Mouse (Mus musculus) CD4-positive helper T cell, adult 2 months (primary cell): Measurements from ENCODE around the gene Gm49325.
"Not testable (repeated sequence)": the region's sequence is repeated elsewhere in the genome, so short reads cannot be mapped to it uniquely, and the experiment has no call there.

ENCODE experiments used
- DNase-seq: peaks from one replicate; pipeline ENCODE4 v3.0.0-alpha.2; 2012; ENCODE audit warnings: low read depth, missing footprints, low spot score

Gm49325 gene

GRCm38 (mm10) chr10:77682994-77683393, 77.0 kb downstream of the Gm49325 start:
- DNase-seq, result no peak

DNA sequence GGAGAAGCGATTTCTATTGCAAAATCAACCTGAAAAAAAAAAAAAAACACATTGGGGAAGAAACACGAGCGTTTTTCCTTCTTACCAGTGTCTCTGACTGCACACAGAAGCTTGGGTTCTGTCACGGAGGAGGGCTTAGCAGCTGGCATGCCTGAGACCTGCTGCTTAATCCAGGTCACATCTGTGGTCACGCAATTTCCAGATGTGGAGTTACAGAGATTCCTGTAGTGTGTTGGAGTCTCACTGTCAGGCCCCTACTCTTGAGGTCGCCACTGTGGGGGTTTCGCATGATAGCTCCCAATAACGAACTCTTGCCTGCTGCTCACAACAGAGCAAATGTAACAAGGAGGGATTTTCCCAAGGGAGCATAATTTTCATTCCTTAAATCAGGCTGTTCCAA, 78.2 kb downstream of the Gm49325 start:
- no peak for DNase-seq

DNA sequence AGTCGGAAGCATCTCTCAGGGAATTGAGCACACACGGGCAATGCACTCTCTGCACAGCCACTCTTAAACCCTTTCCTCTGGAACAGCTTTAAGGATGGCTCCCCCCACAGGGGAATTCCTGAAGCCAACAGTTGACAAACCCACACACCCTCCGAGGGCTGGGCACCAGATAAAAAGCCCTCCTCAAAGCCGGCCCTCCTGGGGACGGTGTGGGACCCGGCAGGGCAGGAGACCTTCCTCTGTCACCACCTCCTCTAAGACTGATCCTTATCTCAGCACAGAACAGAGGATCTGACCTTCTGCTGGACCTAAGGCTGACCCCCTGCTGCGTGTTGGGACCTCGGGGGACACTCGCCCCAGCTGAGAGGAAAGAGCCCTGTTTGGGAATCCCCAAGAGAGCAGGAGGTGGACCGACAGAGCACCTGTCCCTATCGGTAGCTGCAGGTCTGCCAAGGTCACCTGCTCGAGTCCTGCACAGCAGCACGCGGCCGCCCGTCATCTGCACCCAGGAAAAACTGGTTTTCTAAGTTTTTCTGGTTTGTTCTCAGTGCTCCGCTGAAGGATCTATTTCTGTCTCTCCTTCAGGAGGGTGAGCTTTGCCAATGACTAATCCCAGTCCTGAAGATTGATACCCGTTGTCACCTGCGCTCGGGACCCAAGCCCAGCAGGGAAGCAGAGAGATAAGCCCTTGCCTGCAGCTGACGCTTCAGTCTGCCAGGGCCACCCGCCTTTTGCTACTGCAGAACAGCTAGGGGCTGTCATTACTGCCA, 80.1 kb downstream of the Gm49325 start, which contains the start of gene Tspear:
Gene Tspear (plus strand): TSS at position 675 of the 770 bp plus-strand sequence.
- no peak for DNase-seq

- no peak for DNase-seq
These were observed 81.0 kb downstream of the Gm49325 start for GRCm38 (mm10) chr10:77687021-77687420.

GRCm38 (mm10) chr10:77690356-77690807, 84.4 kb downstream of the Gm49325 start, which contains the start of gene Gm19402:
Gene Gm19402 (minus strand): TSS chr10:77690757.
- DNase-seq, result not testable (repeated sequence)
